Mouse (Mus musculus) left cerebral cortex, postnatal 10 days (tissue): ENCODE data around the gene Smndc1. TPM values are rescaled to one million over a fixed set of nuclear protein-coding genes. Genes with fewer than 3 reads are reported as not detected.

ENCODE experiments used
- DNase-seq, 2 experiments: peaks; one replicate each; pipeline ENCODE4 v3.0.0; 2021 to 2022; ENCODE audit warnings: low spot score in 2 of 2, mixed read lengths in 1 of 2; ENCODE audit errors: extremely low spot score in 1 of 2
- intact Hi-C: fragments of 180-260 bp; cut with DNase I; formaldehyde crosslinking; loops from one replicate; pipeline ENCODE4 v1.15.1; 2025
- total RNA-seq, 2 experiments: library from RNA; stranded (reverse); gene quantifications; 2 replicates each; pipeline ENCODE4 v1.2.3; 2021

Gene Smndc1
- total RNA-seq, 2 experiments from 2014 or later: 32.3 to 38.3 TPM

GRCm38 (mm10) chr19:53394552-53394951 lies 4.2 kb upstream of the Smndc1 start:
- intact Hi-C loops: loop anchor here (1.0 to 5.0 kb wide), 2 partner anchors 138 to 185 kb away; no protein-coding TSS in a partner anchor
- DNase-seq: peak; percentile 41 to 61

- DNase-seq: no peak
- intact Hi-C loops: loop anchor here (1.0 to 5.0 kb wide), 2 partner anchors 139 to 186 kb away; no protein-coding TSS in a partner anchor
Measured at GRCm38 (mm10) chr19:53393646-53394045, 3.3 kb upstream of the Smndc1 start.

- intact Hi-C loops: loop anchor here (5.0 kb wide), 1 partner anchor 139 kb away; no protein-coding TSS in a partner anchor
Measured at GRCm38 (mm10) chr19:53392781-53393343, 2.5 kb upstream of the Smndc1 start.

GRCm38 (mm10) chr19:53391787-53392186 lies 1.4 kb upstream of the Smndc1 start:
- DNase-seq: no peak
- intact Hi-C loops: loop anchor here (5.0 kb wide), 1 partner anchor 141 kb away; no protein-coding TSS in a partner anchor

More at GRCm38 (mm10) chr19:53392781-53393343, 2.5 kb upstream of the Smndc1 start:
- DNase-seq: no peak

- no peak for DNase-seq
- intact Hi-C loops: loop anchor here (5.0 kb wide), 1 partner anchor 141 kb away; no protein-coding TSS in a partner anchor
Measured at GRCm38 (mm10) chr19:53391386-53391785, 1.0 kb upstream of the Smndc1 start.

- intact Hi-C loops: loop anchor here (5.0 kb wide), 1 partner anchor 142 kb away; no protein-coding TSS in a partner anchor
- DNase-seq: peak in 1 of 2 experiments; percentile 87
Measured at GRCm38 (mm10) chr19:53389851-53390431, 437 bp downstream of the Smndc1 start.

- DNase-seq: no peak
- intact Hi-C loops: no loop called here
Measured at GRCm38 (mm10) chr19:53389417-53389816, 961 bp downstream of the Smndc1 start.

- intact Hi-C loops: no loop called here
- DNase-seq: no peak
Measured at GRCm38 (mm10) chr19:53383336-53383735, 7.0 kb downstream of the Smndc1 start.

GRCm38 (mm10) chr19:53378421-53378820 lies 12.0 kb downstream of the Smndc1 start:
- DNase-seq: no peak
- intact Hi-C loops: no loop called here

GRCm38 (mm10) chr19:53377652-53378051 lies 12.7 kb downstream of the Smndc1 start:
- DNase-seq: no peak
- intact Hi-C loops: no loop called here

- intact Hi-C loops: no loop called here
- DNase-seq: no peak
Measured at GRCm38 (mm10) chr19:53375816-53376215, 14.6 kb downstream of the Smndc1 start.

- DNase-seq: no peak
- intact Hi-C loops: no loop called here
Measured at GRCm38 (mm10) chr19:53375299-53375698, 15.1 kb downstream of the Smndc1 start.

GRCm38 (mm10) chr19:53373570-53373969 lies 16.8 kb downstream of the Smndc1 start:
- DNase-seq: no peak
- intact Hi-C loops: loop anchor here (5.0 kb wide), 1 partner anchor 126 kb away; no protein-coding TSS in a partner anchor

GRCm38 (mm10) chr19:53371666-53372065 lies 18.7 kb downstream of the Smndc1 start, which contains the start of gene Gm10197:
Gm10197 (minus strand) TSS chr19:53371766.
- DNase-seq: no peak
- intact Hi-C loops: loop anchor here (5.0 kb wide), 1 partner anchor 124 kb away; no protein-coding TSS in a partner anchor

- intact Hi-C loops: loop anchor here (5.0 kb wide), 1 partner anchor 123 kb away; no protein-coding TSS in a partner anchor
Measured at GRCm38 (mm10) chr19:53370233-53370632, 20.1 kb downstream of the Smndc1 start.

GRCm38 (mm10) chr19:53369469-53370043 lies 20.8 kb downstream of the Smndc1 start:
- DNase-seq: peak; percentile 76 to 82

More at GRCm38 (mm10) chr19:53370233-53370632, 20.1 kb downstream of the Smndc1 start:
- DNase-seq: no peak

GRCm38 (mm10) chr19:53366881-53367280 lies 23.5 kb downstream of the Smndc1 start:
- no peak for DNase-seq
- intact Hi-C loops: loop anchor here (5.0 kb wide), 1 partner anchor 35 kb away; no protein-coding TSS in a partner anchor

More at GRCm38 (mm10) chr19:53369469-53370043, 20.8 kb downstream of the Smndc1 start:
- intact Hi-C loops: loop anchor here (2.0 to 5.0 kb wide), 3 partner anchors 37 to 122 kb away; no protein-coding TSS in a partner anchor

GRCm38 (mm10) chr19:53366057-53366775 lies 24.2 kb downstream of the Smndc1 start:
- no peak for DNase-seq
- intact Hi-C loops: loop anchor here (5.0 kb wide), 1 partner anchor 34 kb away; no protein-coding TSS in a partner anchor
